Mouse (Mus musculus): ENCODE measurements around the gene Gm20894.
"Not testable (repeated sequence)": the region's sequence is repeated elsewhere in the genome, so short reads cannot be mapped to it uniquely, and the experiment has no call there.

Gene Gm20894

DNA sequence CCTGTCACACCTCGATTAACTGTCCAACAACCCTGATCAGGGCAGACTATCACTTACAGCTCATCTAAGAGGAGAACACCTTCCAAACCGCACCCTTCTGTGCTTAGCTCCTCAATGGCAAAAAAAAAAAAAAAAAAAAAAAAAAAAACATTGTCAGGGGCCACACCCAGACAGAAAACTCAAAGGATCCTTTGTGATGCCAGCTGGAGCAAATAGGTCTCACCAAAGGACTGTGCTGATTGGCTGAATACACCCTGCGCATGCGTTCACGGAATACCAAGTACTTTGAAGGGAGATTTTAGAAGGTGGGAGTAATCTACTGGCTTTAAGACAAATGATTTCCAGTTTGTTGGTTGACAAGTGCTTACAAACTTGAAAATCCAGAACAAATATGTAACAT is at the start of gene Gm20894:
Gene Gm20894, minus strand, starts transcription at position 101 of the 400 bp plus-strand sequence.
- not testable (repeated sequence) for DNase-seq (ENCODE audit: low spot score)
